Mouse (Mus musculus): ENCODE measurements around the gene Ankrd65.
"Not testable (repeated sequence)": the region's sequence is repeated elsewhere in the genome, so short reads cannot be mapped to it uniquely, and the experiment has no call there.

Ankrd65 gene

GRCm38 (mm10) chr4:155790021-155790489 is at the start of gene Ankrd65:
TSS of gene Ankrd65 (plus strand) at chr4:155790439.
- DNase-seq (ENCODE audit: low read depth, low spot score): no peak

- DNase-seq (ENCODE audit: low read depth, low spot score): not testable (repeated sequence)
Observed at GRCm38 (mm10) chr4:155740681-155741080, 49.6 kb upstream of the Ankrd65 start.

- DNase-seq (ENCODE audit: low read depth, low spot score): no peak
Observed at GRCm38 (mm10) chr4:155742684-155743083, 47.6 kb upstream of the Ankrd65 start.

GRCm38 (mm10) chr4:155744474-155744873 is 45.8 kb upstream of the Ankrd65 start:
- no peak for DNase-seq (ENCODE audit: low read depth, low spot score)

GRCm38 (mm10) chr4:155745136-155745535 is 45.1 kb upstream of the Ankrd65 start:
- DNase-seq (ENCODE audit: low read depth, low spot score): no peak

- no peak for DNase-seq (ENCODE audit: low read depth, low spot score)
Observed at GRCm38 (mm10) chr4:155746036-155746548, 44.1 kb upstream of the Ankrd65 start.

- no peak for DNase-seq (ENCODE audit: low read depth, low spot score)
Observed at GRCm38 (mm10) chr4:155746575-155747490, 43.4 kb upstream of the Ankrd65 start.

- DNase-seq (ENCODE audit: low read depth, low spot score): no peak
Observed at GRCm38 (mm10) chr4:155757011-155757410, 33.2 kb upstream of the Ankrd65 start.

- no peak for DNase-seq (ENCODE audit: low read depth, low spot score)
Observed at GRCm38 (mm10) chr4:155759862-155760612, 30.2 kb upstream of the Ankrd65 start.

- DNase-seq (ENCODE audit: low read depth, low spot score): peak; percentile 90
Observed at GRCm38 (mm10) chr4:155760613-155761355, 29.5 kb upstream of the Ankrd65 start, which contains the start of gene Atad3a. TSS of gene Atad3a (minus strand) at chr4:155761093.

- DNase-seq (ENCODE audit: low read depth, low spot score): no peak
Observed at GRCm38 (mm10) chr4:155761356-155762099, 28.7 kb upstream of the Ankrd65 start.

GRCm38 (mm10) chr4:155762357-155762756 is 27.9 kb upstream of the Ankrd65 start:
- DNase-seq (ENCODE audit: low read depth, low spot score): no peak

GRCm38 (mm10) chr4:155769496-155769879 is 20.8 kb upstream of the Ankrd65 start:
- DNase-seq (ENCODE audit: low read depth, low spot score): no peak

- peak; percentile 70 for DNase-seq (ENCODE audit: low read depth, low spot score)
Observed at GRCm38 (mm10) chr4:155769880-155770512, 20.2 kb upstream of the Ankrd65 start.

GRCm38 (mm10) chr4:155770626-155771025 is 19.6 kb upstream of the Ankrd65 start:
- no peak for DNase-seq (ENCODE audit: low read depth, low spot score)

- DNase-seq (ENCODE audit: low read depth, low spot score): no peak
Observed at GRCm38 (mm10) chr4:155771706-155772105, 18.5 kb upstream of the Ankrd65 start.

GRCm38 (mm10) chr4:155772786-155773185 is 17.5 kb upstream of the Ankrd65 start:
- DNase-seq (ENCODE audit: low read depth, low spot score): no peak

- no peak for DNase-seq (ENCODE audit: low read depth, low spot score)
Observed at GRCm38 (mm10) chr4:155773335-155774078, 16.7 kb upstream of the Ankrd65 start.

GRCm38 (mm10) chr4:155774280-155774754 is 15.9 kb upstream of the Ankrd65 start, which contains the start of gene Vwa1:
TSS of gene Vwa1 (minus strand) at chr4:155774698.
- DNase-seq (ENCODE audit: low read depth, low spot score): peak; percentile 43

Measured in c-Kit-negative CD71-positive TER-119-positive erythroid progenitor cells, embryonic 14.5 days (primary cell).